Mouse (Mus musculus) neural tube, embryonic 14.5 days (tissue): Measurements from ENCODE around the gene Ctbp2. TPM values are rescaled to one million over a fixed set of nuclear protein-coding genes. Genes with fewer than 3 reads are reported as not detected.
A peak's percentile ranks its signal among the peaks of the same experiment; 100 is the strongest.

Experiments
- ATAC-seq: fragments of 200-750 bp; cut with Nextera tagmentation; 2 replicates; pipeline ENCODE4 v1.8.0; 2017; ENCODE audit warnings: low read depth, mild to moderate bottlenecking, moderate TSS enrichment, moderate library complexity
- H3K27ac ChIP-seq: fragments of 300-500 bp; sonication (generic); 2 replicates; pipeline ENCODE4 v1.5.1; 2014; ENCODE audit warnings: low read depth, mild to moderate bottlenecking, control low read depth, low read length, moderate library complexity, mixed read lengths
- H3K27me3 ChIP-seq: fragments of 300-500 bp; sonication (generic); 2 replicates; pipeline ENCODE4 v1.6.1; 2014; ENCODE audit warnings: low read length; ENCODE audit not compliant: control insufficient read depth, insufficient read depth
- H3K36me3 ChIP-seq: fragments of 300-500 bp; sonication (generic); 2 replicates; pipeline ENCODE4 v1.6.1; 2014; ENCODE audit warnings: low read length, mixed read lengths; ENCODE audit not compliant: control insufficient read depth, insufficient read depth
- H3K4me1 ChIP-seq: fragments of 300-500 bp; sonication (generic); 2 replicates; pipeline ENCODE4 v1.6.1; 2014; ENCODE audit warnings: low read length; ENCODE audit not compliant: control insufficient read depth, insufficient read depth
- H3K4me2 ChIP-seq: fragments of 300-500 bp; sonication (generic); 2 replicates; pipeline ENCODE4 v1.6.1; 2014; ENCODE audit warnings: mild to moderate bottlenecking, low read depth, low read length, control low read depth
- H3K4me3 ChIP-seq: fragments of 300-500 bp; sonication (generic); 2 replicates; pipeline ENCODE4 v1.5.1; 2014; ENCODE audit warnings: low read depth, low read length, control low read depth, mixed read lengths
- H3K9ac ChIP-seq: fragments of 300-500 bp; sonication (generic); replicated peaks from 2 replicates; pipeline ENCODE4 v1.6.1; 2014; ENCODE audit warnings: low read depth, mild to moderate bottlenecking, control low read depth, low read length, mixed read lengths
- H3K9me3 ChIP-seq: fragments of 300-500 bp; sonication (generic); 2 replicates; pipeline ENCODE4 v1.6.1; 2016; ENCODE audit warnings: low read length; ENCODE audit not compliant: control insufficient read depth
- WGBS: fragments of 180-500 bp; shearing (Covaris S2); extraction: QIAGEN DNeasy Blood & Tissue Kit; methylation state at CpG from one replicate; pipeline ENCODE4 v1.1.7; 2014; 5-methylcytosine and 5-hydroxymethylcytosine counted together
- polyA plus RNA-seq: library from polyadenylated mRNA; unstranded; fragments of >200 nt; fragmentation: Nextera tagmentation; extraction: Ambion mirVana; gene quantifications from 2 replicates; pipeline ENCODE4 v1.2.1, GENCODE M21; 2014

The Ctbp2 gene
- polyA plus RNA-seq, result 61.1 and 65.0 TPM in 2 replicates

GRCm38 (mm10) chr7:133123999-133124700 is at the start of gene Ctbp2:
TSS of gene Ctbp2 (minus strand) at chr7:133124354.
- Histone ChIP-seq H3K27ac (peak within 1 kb of the TSS; percentile 89), H3K4me1 (peaks cover 21% of the 10 kb centered on the region), H3K4me3 (peak within 1 kb of the TSS; percentile 67), H3K27me3 (no peaks in the 10 kb centered on the region), H3K4me2 (peak within 1 kb of the TSS; percentile 99), H3K9me3 (no peaks in the 10 kb centered on the region), H3K36me3 (no peaks in the 10 kb centered on the region), H3K9ac (peak within 1 kb of the TSS; percentile 84)
- WGBS, result under 1% methylated on average over 59 of the region's 59 CpGs
- ATAC-seq, result peak; percentile 59

- no peak overlapping the region for H3K4me3 ChIP-seq
- H3K4me2 ChIP-seq, result no peak overlapping the region
- H3K9ac ChIP-seq, result no peak overlapping the region
- H3K27me3 ChIP-seq, result no peaks in the 10 kb centered on the region
- ATAC-seq, result no peak
- H3K9me3 ChIP-seq, result no peaks in the 10 kb centered on the region
- no peak overlapping the region for H3K27ac ChIP-seq
- 89% methylated on average over 4 of the region's 4 CpGs for WGBS
- no peaks in the 10 kb centered on the region for H3K4me1 ChIP-seq
- no peaks in the 10 kb centered on the region for H3K36me3 ChIP-seq
These were observed 47.4 kb upstream of the Ctbp2 start for GRCm38 (mm10) chr7:133171403-133172032.

- no peak overlapping the region for H3K4me3 ChIP-seq
- H3K4me1 ChIP-seq, result 0 out of 2 replicates have a peak, but pooled peaks cover 7% of the 10 kb centered on the region
- no peaks in the 10 kb centered on the region for H3K36me3 ChIP-seq
- 64% methylated on average over 3 of the region's 3 CpGs for WGBS
- H3K9ac ChIP-seq, result no peak overlapping the region
- no peaks in the 10 kb centered on the region for H3K27me3 ChIP-seq
- no peaks in the 10 kb centered on the region for H3K9me3 ChIP-seq
- H3K27ac ChIP-seq, result no peak overlapping the region
- ATAC-seq, result no peak
- H3K4me2 ChIP-seq, result no peak overlapping the region
These were observed 44.8 kb upstream of the Ctbp2 start for GRCm38 (mm10) chr7:133168928-133169327.

- no peaks in the 10 kb centered on the region for H3K9me3 ChIP-seq
- no peaks in the 10 kb centered on the region for H3K36me3 ChIP-seq
- WGBS, result 92% methylated on average over 2 of the region's 2 CpGs
- no peak overlapping the region for H3K9ac ChIP-seq
- 0 out of 2 replicates have a peak, but pooled peaks cover 7% of the 10 kb centered on the region for H3K4me1 ChIP-seq
- no peaks in the 10 kb centered on the region for H3K27me3 ChIP-seq
- no peak for ATAC-seq
- no peak overlapping the region for H3K4me3 ChIP-seq
- no peak overlapping the region for H3K27ac ChIP-seq
- H3K4me2 ChIP-seq, result no peak overlapping the region
These were observed 43.7 kb upstream of the Ctbp2 start for GRCm38 (mm10) chr7:133167903-133168302.

GRCm38 (mm10) chr7:133164770-133165169 is 40.6 kb upstream of the Ctbp2 start:
- H3K9ac ChIP-seq, result no peak overlapping the region
- no peaks in the 10 kb centered on the region for H3K9me3 ChIP-seq
- no peaks in the 10 kb centered on the region for H3K36me3 ChIP-seq
- H3K27ac ChIP-seq, result no peak overlapping the region
- H3K4me2 ChIP-seq, result no peak overlapping the region
- H3K4me3 ChIP-seq, result no peak overlapping the region
- no peaks in the 10 kb centered on the region for H3K27me3 ChIP-seq
- ATAC-seq, result no peak
- H3K4me1 ChIP-seq, result 0 out of 2 replicates have a peak, but pooled peaks cover 7% of the 10 kb centered on the region
- 60% methylated on average over 2 of the region's 2 CpGs for WGBS

GRCm38 (mm10) chr7:133163011-133163410 is 38.9 kb upstream of the Ctbp2 start:
- H3K27ac ChIP-seq, result no peak overlapping the region
- no peak overlapping the region for H3K4me2 ChIP-seq
- no peak for ATAC-seq
- no peak overlapping the region for H3K4me3 ChIP-seq
- H3K9me3 ChIP-seq, result no peaks in the 10 kb centered on the region
- no peaks in the 10 kb centered on the region for H3K27me3 ChIP-seq
- 0 out of 2 replicates have a peak, but pooled peaks cover 7% of the 10 kb centered on the region for H3K4me1 ChIP-seq
- H3K9ac ChIP-seq, result no peak overlapping the region
- no peaks in the 10 kb centered on the region for H3K36me3 ChIP-seq
- WGBS, result 68% methylated on average over 5 of the region's 5 CpGs

GRCm38 (mm10) chr7:133162131-133162530 is 38.0 kb upstream of the Ctbp2 start:
- no peak overlapping the region for H3K9ac ChIP-seq
- no peak for ATAC-seq
- 80% methylated on average over 2 of the region's 2 CpGs for WGBS
- H3K4me1 ChIP-seq, result 0 out of 2 replicates have a peak, but pooled peaks cover 7% of the 10 kb centered on the region
- no peaks in the 10 kb centered on the region for H3K9me3 ChIP-seq
- H3K36me3 ChIP-seq, result no peaks in the 10 kb centered on the region
- H3K27me3 ChIP-seq, result no peaks in the 10 kb centered on the region
- no peak overlapping the region for H3K4me3 ChIP-seq
- no peak overlapping the region for H3K4me2 ChIP-seq
- H3K27ac ChIP-seq, result no peak overlapping the region

- no peak for ATAC-seq
These were observed 37.4 kb upstream of the Ctbp2 start for GRCm38 (mm10) chr7:133161362-133162080.

More at GRCm38 (mm10) chr7:133161362-133162080, 37.4 kb upstream of the Ctbp2 start:
- no peak overlapping the region for H3K4me3 ChIP-seq
- H3K36me3 ChIP-seq, result no peaks in the 10 kb centered on the region
- no peak overlapping the region for H3K9ac ChIP-seq
- no peak overlapping the region for H3K27ac ChIP-seq
- H3K4me1 ChIP-seq, result 0 out of 2 replicates have a peak, but pooled peaks cover 7% of the 10 kb centered on the region
- H3K27me3 ChIP-seq, result no peaks in the 10 kb centered on the region
- no peaks in the 10 kb centered on the region for H3K9me3 ChIP-seq
- H3K4me2 ChIP-seq, result no peak overlapping the region
- WGBS, result 37% methylated on average over 7 of the region's 7 CpGs
